Mouse (Mus musculus) spleen, adult 2 months (tissue): Measurements from ENCODE around the gene Mtrf1l. TPM values are rescaled to one million over a fixed set of nuclear protein-coding genes. Genes with fewer than 3 reads are reported as not detected.

ENCODE experiments used
- DNase-seq, 2 experiments: peaks; one replicate each; pipeline versions ENCODE4 v3.0.0 to v3.0.0-alpha.2; 2012 to 2021; ENCODE audit warnings: low spot score in 2 of 2, low read depth in 1 of 2
- H3K27ac ChIP-seq: fragments of 200-500 bp; 2 replicates; pipeline ENCODE4 v1.5.1; 2012; ENCODE audit warnings: low read length, inconsistent platforms; ENCODE audit not compliant: insufficient read depth
- H3K27me3 ChIP-seq: fragments of 200-500 bp; 2 replicates; pipeline ENCODE4 v1.6.1; 2012; ENCODE audit warnings: mild to moderate bottlenecking, moderate library complexity, low read length, inconsistent platforms; ENCODE audit not compliant: control insufficient read depth, insufficient read depth
- H3K36me3 ChIP-seq: fragments of 200-500 bp; 2 replicates; pipeline ENCODE4 v1.6.1; 2012; ENCODE audit warnings: mild to moderate bottlenecking, low read length, inconsistent platforms; ENCODE audit not compliant: control insufficient read depth, insufficient read depth
- H3K4me1 ChIP-seq: fragments of 200-500 bp; 2 replicates; pipeline ENCODE4 v1.6.1; 2011; ENCODE audit warnings: inconsistent platforms; ENCODE audit not compliant: control insufficient read depth, insufficient read depth, insufficient read length
- H3K4me3 ChIP-seq: fragments of 200-500 bp; 2 replicates; pipeline ENCODE4 v1.5.1; 2011; ENCODE audit warnings: mild to moderate bottlenecking, inconsistent platforms; ENCODE audit not compliant: insufficient read depth, insufficient read length; ENCODE audit errors: extremely low read depth
- CTCF ChIP-seq: fragments of 200-500 bp; IDR thresholded peaks from 2 replicates; pipeline ENCODE4 v1.5.1; 2011; ENCODE audit warnings: mild to moderate bottlenecking, inconsistent platforms; ENCODE audit not compliant: insufficient read depth, insufficient read length, insufficient replicate concordance; ENCODE audit errors: extremely low read depth
- POLR2A ChIP-seq: fragments of 200-500 bp; IDR thresholded peaks from 2 replicates; pipeline ENCODE4 v1.6.1; 2011; ENCODE audit warnings: low read depth, low read length, inconsistent platforms
- WGBS: fragments of 180-500 bp; shearing (Covaris S2); methylation state at CpG from one replicate; pipeline ENCODE4 v1.1.7; 2018; 5-methylcytosine and 5-hydroxymethylcytosine counted together
- polyA plus RNA-seq: library from polyadenylated mRNA; depleted of rRNA; stranded (reverse); fragments of >200 nt; gene quantifications from 2 replicates; pipeline ENCODE4 v1.2.3, GENCODE M21; 2012

Mtrf1l gene
- polyA plus RNA-seq, 1 experiment: 1.9 TPM

DNA sequence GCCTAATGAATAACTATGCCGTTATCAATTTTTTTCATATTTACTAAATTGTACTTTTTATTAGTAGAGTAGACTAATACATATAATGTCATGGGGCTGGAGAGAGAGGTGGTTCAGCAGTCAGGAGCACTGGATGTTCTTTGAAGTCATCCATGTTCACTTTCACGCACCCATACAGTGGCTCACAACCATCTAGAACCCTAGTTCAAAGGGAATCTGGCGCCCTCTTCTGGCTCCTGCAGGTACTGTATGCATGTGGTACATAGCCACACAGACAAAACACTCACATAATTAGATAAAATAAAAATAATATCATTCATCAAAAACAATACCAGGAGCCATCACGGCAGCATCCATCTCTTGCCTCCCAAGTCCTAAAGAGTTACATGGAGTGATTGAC is 36.0 kb upstream of the Mtrf1l start:
- Histone ChIP-seq H3K4me3 (no peak overlapping the region), H3K27me3 (no peaks in the 10 kb centered on the region), H3K4me1 (peaks cover 3% of the 10 kb centered on the region; the same call in 1 of the 2 replicates), H3K36me3 (no peaks in the 10 kb centered on the region), H3K27ac (no peak overlapping the region)
- no peak for DNase-seq
- no peak for TF ChIP-seq POLR2A
- peak; percentile 2; the same call in 1 of the 2 replicates for TF ChIP-seq CTCF
- WGBS: 72% methylated on average over 4 of the region's 4 CpGs

DNA sequence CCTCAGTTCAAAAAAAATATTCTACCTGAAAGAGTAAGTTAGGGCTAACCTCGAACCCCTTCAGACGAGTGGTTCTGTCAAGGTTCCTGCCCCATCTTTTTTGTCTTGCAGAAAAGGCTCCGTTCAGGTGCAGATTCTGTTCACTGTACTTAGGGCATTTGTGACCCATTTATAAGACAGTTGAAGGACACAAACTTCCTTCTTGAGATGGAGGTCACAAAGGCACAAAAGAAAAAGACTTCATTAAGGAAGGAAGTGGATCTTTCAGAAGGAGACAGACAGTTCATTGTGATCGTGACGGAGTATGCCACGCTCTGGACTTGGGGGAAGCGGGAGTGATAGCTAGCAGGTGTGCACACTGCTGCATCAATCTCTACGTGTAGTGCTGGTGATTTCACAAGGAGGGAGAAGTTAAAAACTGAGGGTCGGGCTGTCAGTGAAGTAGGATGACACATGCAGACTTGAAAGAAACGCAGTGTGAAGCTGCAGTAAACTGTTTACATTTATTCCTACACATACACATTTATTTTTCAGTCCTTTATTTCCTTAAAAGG is 34.4 kb upstream of the Mtrf1l start:
- Histone ChIP-seq H3K27me3 (no peaks in the 10 kb centered on the region), H3K27ac (no peak overlapping the region), H3K4me3 (no peak overlapping the region; the same call in 1 of the 2 replicates), H3K4me1 (peaks cover 3% of the 10 kb centered on the region; the same call in 1 of the 2 replicates), H3K36me3 (no peaks in the 10 kb centered on the region)
- WGBS: 21% methylated on average over 10 of the region's 10 CpGs
- TF ChIP-seq POLR2A (no peak), CTCF (no peak)
- DNase-seq: no peak

DNA sequence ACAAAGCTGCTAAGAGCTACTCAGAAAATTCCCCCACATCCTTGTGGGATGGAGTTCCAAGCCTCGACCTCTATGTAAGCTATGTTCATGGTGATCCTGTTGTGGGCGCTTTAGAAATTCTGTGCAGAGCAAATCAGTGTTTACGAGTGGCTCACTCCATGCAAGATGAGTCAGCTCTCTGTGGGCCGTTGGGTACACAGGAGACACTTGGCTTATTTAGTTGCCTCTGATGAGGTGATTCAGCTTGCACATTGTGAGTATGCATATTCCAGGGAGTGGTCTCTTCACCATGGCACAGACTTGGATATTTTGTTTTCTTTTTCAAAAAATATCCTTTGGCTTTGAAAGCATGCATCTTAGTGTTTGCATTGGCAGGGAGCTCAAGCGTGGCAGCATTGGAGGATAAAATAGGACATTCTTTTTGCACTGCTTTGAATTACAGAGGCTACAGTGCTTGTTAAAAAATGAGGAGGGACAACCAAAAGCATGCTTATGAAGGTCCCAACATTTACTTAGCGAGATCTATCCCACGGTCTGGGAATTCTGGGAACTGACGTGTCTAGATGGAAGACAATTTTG is 29.7 kb upstream of the Mtrf1l start:
- H3K36me3 ChIP-seq: no peaks in the 10 kb centered on the region
- no peak overlapping the region for H3K27ac ChIP-seq
- TF ChIP-seq CTCF (no peak), POLR2A (no peak)
- 84% methylated on average over 8 of the region's 8 CpGs for WGBS
- H3K27me3 ChIP-seq: no peaks in the 10 kb centered on the region
- H3K4me1 ChIP-seq: peaks cover 3% of the 10 kb centered on the region; the same call in 1 of the 2 replicates
- DNase-seq: no peak
- no peak overlapping the region for H3K4me3 ChIP-seq

DNA sequence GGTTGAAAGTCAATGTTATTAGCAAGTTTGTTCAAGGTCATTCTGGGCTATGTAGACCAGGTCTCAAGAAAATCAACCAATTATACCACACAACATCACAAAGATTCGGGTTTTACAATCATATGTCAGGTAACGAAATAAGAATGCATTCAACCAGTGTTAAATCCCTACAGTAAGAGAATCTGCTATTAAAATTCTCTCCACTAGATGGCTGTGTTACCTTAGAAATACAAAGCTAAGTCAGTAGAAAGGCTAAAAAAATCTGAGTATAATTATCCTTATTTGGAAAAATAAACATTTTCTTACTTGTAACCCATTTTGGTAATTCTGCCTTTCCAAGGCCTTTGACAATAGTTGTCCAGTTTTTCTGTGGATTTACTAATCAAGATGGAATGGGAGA is 23.2 kb upstream of the Mtrf1l start:
- no peak for DNase-seq
- no peaks in the 10 kb centered on the region for H3K4me1 ChIP-seq
- H3K27ac ChIP-seq: no peak overlapping the region
- TF ChIP-seq POLR2A: no peak
- no peak for TF ChIP-seq CTCF
- no peaks in the 10 kb centered on the region for H3K27me3 ChIP-seq
- 16% methylated on average over 2 of the region's 2 CpGs for WGBS
- H3K36me3 ChIP-seq: no peaks in the 10 kb centered on the region
- H3K4me3 ChIP-seq: no peak overlapping the region

DNA sequence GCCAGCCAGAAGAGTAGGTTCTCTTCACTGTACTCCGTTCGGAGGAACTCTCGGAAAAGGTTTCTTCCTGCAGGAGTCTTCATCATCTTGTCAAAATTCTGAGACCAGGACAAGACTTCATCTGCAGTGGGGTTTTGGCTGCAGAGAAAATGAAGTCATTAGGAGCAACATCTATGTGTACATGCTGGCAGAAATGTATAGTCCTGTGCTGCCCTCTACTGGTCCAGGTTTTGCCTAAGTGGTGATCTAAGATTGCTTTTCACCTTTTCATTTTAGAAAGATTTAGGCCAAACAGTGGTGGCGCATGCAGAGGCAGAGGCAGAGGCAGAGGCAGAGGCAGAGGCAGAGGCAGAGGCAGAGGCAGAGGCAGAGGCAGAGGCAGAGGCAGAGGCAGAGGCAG is 17.7 kb upstream of the Mtrf1l start:
- peak; percentile 58 to 59 for DNase-seq

DNA sequence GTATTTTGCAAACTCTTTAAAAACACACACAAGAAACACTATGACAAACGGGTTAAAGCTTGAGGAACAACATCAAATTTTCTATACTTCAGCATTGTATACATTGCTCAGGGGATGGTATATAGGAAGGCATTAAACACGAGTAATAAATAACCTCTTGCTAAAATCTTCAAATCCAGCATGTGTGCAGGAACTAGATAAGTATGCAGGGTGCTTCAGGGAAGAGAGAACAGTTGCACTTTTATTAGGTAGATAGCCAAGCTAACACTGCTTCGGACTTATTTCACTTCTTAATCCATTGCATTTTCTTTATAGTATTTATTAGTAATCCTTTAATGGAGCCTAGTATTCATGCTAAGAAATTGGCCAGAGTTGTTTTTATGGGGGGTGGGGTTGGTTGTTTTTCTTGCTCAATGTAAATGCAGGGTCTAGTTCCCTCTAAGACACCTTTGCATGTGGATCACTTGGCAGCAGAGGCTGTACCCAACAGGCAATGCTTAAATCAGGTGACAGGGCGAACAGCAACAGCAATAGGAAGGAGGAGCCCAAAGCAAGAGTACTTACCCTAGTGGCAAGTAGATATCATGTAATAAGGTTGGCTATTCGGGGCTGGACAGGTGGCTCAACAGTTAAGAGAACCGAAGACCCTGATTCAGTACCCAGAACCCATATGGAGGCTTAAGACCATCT is 2.8 kb upstream of the Mtrf1l start:
- H3K4me1 ChIP-seq: peaks cover 5% of the 10 kb centered on the region; the same call in 1 of the 2 replicates
- 68% methylated on average over 6 of the region's 6 CpGs for WGBS
- no peak for DNase-seq
- H3K27me3 ChIP-seq: no peaks in the 10 kb centered on the region
- TF ChIP-seq CTCF: no peak
- no peak for TF ChIP-seq POLR2A
- H3K27ac ChIP-seq: no peak overlapping the region
- H3K4me3 ChIP-seq: no peak overlapping the region
- H3K36me3 ChIP-seq: no peaks in the 10 kb centered on the region

More for the DNA sequence above, 17.7 kb upstream of the Mtrf1l start:
- Histone ChIP-seq H3K4me1 (no peaks in the 10 kb centered on the region), H3K27ac (no peak overlapping the region), H3K27me3 (no peaks in the 10 kb centered on the region), H3K36me3 (no peaks in the 10 kb centered on the region), H3K4me3 (no peak overlapping the region)
- WGBS: 81% methylated on average over 4 of the region's 4 CpGs
- TF ChIP-seq POLR2A: no peak
- peak; percentile 29; the same call in 1 of the 2 replicates for TF ChIP-seq CTCF

DNA sequence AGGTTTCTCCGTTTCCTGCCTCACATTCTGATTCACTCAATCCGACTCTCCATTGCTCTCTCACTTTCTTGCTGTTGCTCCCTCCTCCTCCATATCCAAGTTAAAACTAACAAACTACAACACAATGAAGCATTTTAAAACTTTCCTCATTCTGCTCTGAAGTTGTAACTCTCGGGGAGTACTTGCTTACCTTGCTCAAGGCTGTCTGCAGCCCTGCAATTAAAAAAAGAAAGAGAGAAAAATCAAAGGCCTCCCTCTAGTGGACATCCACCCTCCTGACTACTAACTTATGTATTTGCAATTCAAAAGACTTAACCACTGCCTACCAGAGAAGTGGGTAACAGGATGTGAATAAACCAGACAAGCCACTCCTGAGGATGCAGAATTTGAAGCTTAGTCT is 1.1 kb upstream of the Mtrf1l start:
- no peaks in the 10 kb centered on the region for H3K27me3 ChIP-seq
- H3K4me3 ChIP-seq: peak overlapping the region; percentile 78
- DNase-seq: peak; percentile 44 to 80
- H3K27ac ChIP-seq: peak overlapping the region; percentile 98
- peaks cover 5% of the 10 kb centered on the region; the same call in 1 of the 2 replicates for H3K4me1 ChIP-seq
- H3K36me3 ChIP-seq: peaks cover under 1% of the 10 kb centered on the region
- 0% methylated on average over 3 of the region's 3 CpGs for WGBS
- TF ChIP-seq POLR2A (no peak), CTCF (peak; percentile 6; the same call in 1 of the 2 replicates)
